Mouse (Mus musculus) liver, embryonic 12.5 days (tissue): Measurements from ENCODE around the gene Ctsa. TPM values are rescaled to one million over a fixed set of nuclear protein-coding genes. Genes with fewer than 3 reads are reported as not detected.
"Not testable (repeated sequence)": the region's sequence is repeated elsewhere in the genome, so short reads cannot be mapped to it uniquely, and the experiment has no call there.

Source experiments
- ATAC-seq: fragments of 200-750 bp; cut with Nextera tagmentation; 2 replicates; pipeline ENCODE4 v1.8.0; 2017; ENCODE audit warnings: moderate number of reproducible peaks, mild to moderate bottlenecking, moderate library complexity
- H3K27ac ChIP-seq: fragments of 300-500 bp; sonication (generic); 2 replicates; pipeline ENCODE4 v1.5.1; 2016; ENCODE audit warnings: mild to moderate bottlenecking
- H3K27me3 ChIP-seq: fragments of 300-500 bp; sonication (generic); replicated peaks from 2 replicates; pipeline ENCODE4 v1.6.1; 2016; ENCODE audit warnings: mild to moderate bottlenecking, moderate library complexity
- H3K36me3 ChIP-seq: fragments of 300-500 bp; sonication (generic); 2 replicates; pipeline ENCODE4 v1.6.1; 2016; ENCODE audit warnings: mild to moderate bottlenecking, moderate library complexity
- H3K4me1 ChIP-seq: fragments of 300-500 bp; sonication (generic); 2 replicates; pipeline ENCODE4 v1.6.1; 2016
- H3K4me2 ChIP-seq: fragments of 300-500 bp; sonication (generic); 2 replicates; pipeline ENCODE4 v1.6.1; 2016; ENCODE audit warnings: mild to moderate bottlenecking, moderate library complexity
- H3K4me3 ChIP-seq: fragments of 300-500 bp; sonication (generic); 2 replicates; pipeline ENCODE4 v1.5.1; 2016; ENCODE audit warnings: mild to moderate bottlenecking, moderate library complexity
- H3K9ac ChIP-seq: fragments of 300-500 bp; sonication (generic); 2 replicates; pipeline ENCODE4 v1.6.1; 2016; ENCODE audit warnings: mild to moderate bottlenecking, moderate library complexity
- H3K9me3 ChIP-seq: fragments of 300-500 bp; sonication (generic); replicated peaks from 2 replicates; pipeline ENCODE4 v1.6.1; 2016; ENCODE audit warnings: mild to moderate bottlenecking, moderate library complexity
- WGBS: fragments of 180-500 bp; shearing (Covaris S2); methylation state at CpG from one replicate; pipeline ENCODE4 v1.1.7; 2016; ENCODE audit not compliant: insufficient replicate concordance; 5-methylcytosine and 5-hydroxymethylcytosine counted together
- polyA plus RNA-seq: library from polyadenylated mRNA; unstranded; fragments of >200 nt; fragmentation: Nextera tagmentation; extraction: Ambion mirVana; gene quantifications from 2 replicates; pipeline ENCODE4 v1.2.1, GENCODE M21; 2016

Gene Ctsa
- polyA plus RNA-seq, 1 experiment from 2014 or later, result 66.7 TPM

DNA sequence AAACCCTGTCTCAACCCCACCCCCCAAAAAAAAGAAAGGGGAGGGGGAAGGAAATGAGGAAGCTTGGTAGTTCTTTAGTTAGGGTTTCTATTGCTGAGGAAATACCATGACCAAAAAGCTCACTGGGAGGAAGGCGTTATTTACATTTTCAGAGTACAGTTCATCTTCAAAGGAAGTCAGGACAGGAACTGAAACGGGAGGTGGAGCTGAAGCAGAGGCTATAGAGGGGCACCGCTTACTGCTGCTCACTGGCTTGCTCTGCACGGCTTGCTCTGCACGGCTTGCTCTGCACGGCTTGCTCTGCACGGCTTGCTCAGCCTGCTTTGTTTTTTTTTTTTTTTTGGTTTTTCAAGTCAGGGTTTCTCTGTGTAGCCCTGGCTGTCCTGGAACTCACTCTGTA, 35.8 kb downstream of the Ctsa start:
- Histone ChIP-seq H3K9me3 (peaks cover 4% of the 10 kb centered on the region; the same call in 1 of the 2 replicates), H3K9ac (no peak overlapping the region), H3K4me1 (peaks cover 21% of the 10 kb centered on the region), H3K4me3 (no peak overlapping the region), H3K4me2 (no peak overlapping the region), H3K27me3 (no peaks in the 10 kb centered on the region), H3K36me3 (no peaks in the 10 kb centered on the region), H3K27ac (no peak overlapping the region)
- WGBS, result 33% methylated on average over 7 of the region's 7 CpGs
- no peak for ATAC-seq

DNA sequence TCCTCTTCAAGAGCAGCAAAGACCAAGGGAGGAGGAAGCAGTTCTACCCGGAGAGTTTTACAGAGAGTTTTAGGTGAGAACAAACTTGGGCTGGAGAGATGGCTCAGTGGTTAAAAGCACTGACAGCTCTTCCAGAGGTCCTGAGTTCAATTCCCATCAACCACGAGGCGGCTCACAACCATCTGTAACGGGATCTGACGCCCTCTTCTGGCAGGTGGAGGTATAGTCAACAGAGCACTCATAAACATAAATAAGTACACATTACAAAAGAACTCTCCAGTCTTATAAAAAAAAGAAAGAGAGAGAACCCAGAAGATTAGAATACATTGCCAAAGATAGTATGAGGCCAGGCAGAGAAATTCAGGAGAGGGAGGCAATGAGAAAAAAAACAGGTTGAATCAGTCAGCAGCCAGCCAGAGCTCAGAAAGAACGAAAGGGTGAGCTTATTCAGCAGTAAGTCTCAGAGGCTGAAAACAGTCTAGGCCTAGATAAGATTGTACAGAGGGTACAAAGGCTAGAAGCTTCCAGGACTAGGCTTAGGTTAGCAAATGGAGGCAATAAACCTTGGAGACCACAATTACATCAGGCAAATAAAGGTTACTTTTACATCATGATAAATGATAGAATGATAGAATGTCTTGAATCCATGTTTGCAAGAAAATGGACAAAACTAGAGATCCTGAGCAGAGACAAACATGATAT, 39.1 kb downstream of the Ctsa start:
- Histone ChIP-seq H3K9me3 (peaks cover 4% of the 10 kb centered on the region; the same call in 1 of the 2 replicates), H3K27ac (no peak overlapping the region), H3K9ac (no peak overlapping the region), H3K4me2 (no peak overlapping the region), H3K4me3 (no peak overlapping the region), H3K4me1 (peaks cover 20% of the 10 kb centered on the region), H3K27me3 (no peaks in the 10 kb centered on the region), H3K36me3 (no peaks in the 10 kb centered on the region)
- 47% methylated on average over 6 of the region's 6 CpGs for WGBS
- no peak for ATAC-seq

DNA sequence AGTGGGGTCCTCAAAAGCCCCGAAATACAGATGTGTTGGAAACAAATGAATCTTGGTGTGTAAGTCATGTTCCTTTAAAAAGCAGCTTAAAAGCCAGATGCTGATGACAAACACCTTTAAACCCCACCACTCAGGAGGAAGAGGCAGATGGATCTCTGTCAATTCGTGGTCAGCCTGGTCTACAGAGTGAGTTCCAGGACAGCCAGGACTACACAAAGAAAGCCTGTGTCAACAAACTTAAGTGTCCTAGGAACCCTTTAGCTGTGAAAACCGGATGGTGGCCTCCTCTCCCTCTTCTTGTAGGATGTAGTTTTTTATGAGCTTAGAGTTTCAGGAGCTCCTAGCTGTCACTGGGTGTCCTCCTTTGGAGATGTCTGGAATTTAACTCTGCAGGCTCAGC, 40.9 kb downstream of the Ctsa start:
- Histone ChIP-seq H3K36me3 (peaks cover 4% of the 10 kb centered on the region; the same call in 1 of the 2 replicates), H3K4me2 (no peak overlapping the region), H3K4me3 (no peak overlapping the region), H3K4me1 (peaks cover 20% of the 10 kb centered on the region), H3K9me3 (no peaks in the 10 kb centered on the region), H3K9ac (no peak overlapping the region), H3K27ac (no peak overlapping the region), H3K27me3 (no peaks in the 10 kb centered on the region)
- ATAC-seq, result no peak
- WGBS, result 35% methylated on average over 3 of the region's 3 CpGs

DNA sequence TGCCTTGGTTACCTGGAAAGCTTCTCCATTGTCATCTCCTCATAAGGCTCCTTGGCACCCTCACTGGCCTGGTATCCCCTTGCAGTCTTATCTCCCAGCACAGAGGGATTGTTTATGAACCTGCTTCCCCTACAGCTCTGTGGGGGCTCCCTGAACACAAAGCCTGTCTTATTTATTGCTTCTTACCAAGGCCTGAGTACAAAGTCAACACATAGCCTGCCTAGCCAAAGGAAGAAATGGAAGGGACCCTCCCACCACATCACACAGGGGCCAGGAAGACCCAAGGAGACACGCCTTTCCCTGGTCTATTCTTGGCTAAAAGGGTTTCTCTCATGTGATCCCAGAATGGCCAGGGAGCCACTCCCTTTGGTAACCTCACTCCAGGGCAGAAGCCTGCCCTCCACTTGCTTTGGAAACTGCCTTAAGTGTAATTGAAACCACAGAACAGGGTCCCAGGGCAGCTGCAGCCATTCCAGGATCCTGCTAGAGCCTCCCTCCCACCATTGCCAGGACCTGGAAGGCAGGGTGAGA, 41.6 kb downstream of the Ctsa start:
- 33% methylated on average over 1 of the region's 1 CpGs for WGBS
- Histone ChIP-seq H3K36me3 (peaks cover 4% of the 10 kb centered on the region; the same call in 1 of the 2 replicates), H3K4me2 (no peak overlapping the region), H3K9me3 (no peaks in the 10 kb centered on the region), H3K27ac (no peak overlapping the region), H3K4me1 (peaks cover 20% of the 10 kb centered on the region), H3K4me3 (no peak overlapping the region), H3K9ac (peak overlapping the region; percentile 42; the same call in 1 of the 2 replicates), H3K27me3 (no peaks in the 10 kb centered on the region)
- ATAC-seq, result no peak

DNA sequence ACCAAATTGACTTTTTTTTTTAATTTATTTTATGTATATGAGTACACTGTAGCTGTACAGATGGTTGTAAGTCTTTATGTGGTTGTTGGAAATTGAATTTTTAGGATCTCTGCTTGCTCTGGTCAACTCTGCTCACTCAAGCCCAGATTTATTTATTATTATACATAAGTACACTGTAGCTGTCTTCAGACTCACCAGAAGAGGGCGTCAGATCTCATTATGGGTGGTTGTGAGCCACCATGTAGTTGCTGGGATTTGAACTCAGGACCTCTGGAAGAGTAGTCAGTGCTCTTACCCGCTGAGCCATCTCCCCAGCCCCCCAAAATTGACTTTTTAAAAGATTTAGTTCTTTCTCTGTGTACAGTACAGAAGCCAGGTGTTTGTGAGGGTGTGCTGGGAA, 43.0 kb downstream of the Ctsa start:
- H3K4me1 ChIP-seq, result peaks cover 25% of the 10 kb centered on the region
- WGBS, result 39% methylated on average over 2 of the region's 2 CpGs
- not testable (repeated sequence) for H3K27me3 ChIP-seq, ATAC-seq, H3K9ac ChIP-seq, H3K4me3 ChIP-seq, H3K36me3 ChIP-seq, H3K4me2 ChIP-seq, H3K27ac ChIP-seq, H3K9me3 ChIP-seq

DNA sequence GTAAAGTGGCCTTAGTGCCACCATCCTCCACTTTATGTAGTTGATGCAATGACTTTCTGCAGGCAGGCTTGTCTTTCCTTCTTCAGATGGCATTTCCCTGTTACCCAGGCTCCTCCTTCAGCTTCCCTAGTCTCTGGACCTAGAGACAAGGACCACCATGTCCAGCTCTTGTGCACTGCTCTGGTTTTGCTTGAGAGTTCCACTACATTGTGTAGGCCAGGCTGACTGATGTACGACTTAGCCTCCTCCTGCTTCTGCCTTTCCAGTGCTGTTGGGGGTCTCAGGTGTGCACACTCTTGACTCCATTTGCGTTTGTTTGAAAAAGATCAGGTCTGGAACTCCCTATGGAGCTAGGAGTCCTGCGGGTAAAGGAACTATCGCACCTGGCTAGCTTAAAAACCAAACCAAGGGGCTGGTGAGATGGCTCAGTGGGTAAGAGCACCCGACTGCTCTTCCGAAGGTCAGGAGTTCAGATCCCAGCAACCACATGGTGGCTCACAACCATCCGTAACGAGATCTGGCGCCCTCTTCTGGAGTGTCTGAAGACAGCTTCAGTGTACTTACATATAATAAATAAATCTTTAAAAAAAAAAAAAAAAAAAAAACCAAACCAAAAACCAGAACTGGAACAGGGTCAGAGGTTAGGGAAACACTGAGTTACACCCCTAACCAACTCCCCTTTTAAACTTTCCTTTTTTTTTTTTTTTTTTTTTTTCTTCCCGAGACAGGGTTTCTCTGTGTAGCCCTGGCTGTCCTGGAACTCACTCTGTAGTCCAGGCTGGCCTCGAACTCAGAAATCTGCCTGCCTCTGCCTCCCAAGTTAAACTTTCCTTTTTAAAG, 44.9 kb downstream of the Ctsa start:
- WGBS, result 70% methylated on average over 11 of the region's 11 CpGs
- not testable (repeated sequence) for H3K36me3 ChIP-seq, H3K9me3 ChIP-seq, ATAC-seq, H3K27me3 ChIP-seq, H3K9ac ChIP-seq
- peaks cover 31% of the 10 kb centered on the region for H3K4me1 ChIP-seq
- H3K4me2 ChIP-seq, result peak overlapping the region; percentile 87
- peak overlapping the region; percentile 98 for H3K27ac ChIP-seq
- H3K4me3 ChIP-seq, result peak overlapping the region; percentile 94; the same call in 1 of the 2 replicates

DNA sequence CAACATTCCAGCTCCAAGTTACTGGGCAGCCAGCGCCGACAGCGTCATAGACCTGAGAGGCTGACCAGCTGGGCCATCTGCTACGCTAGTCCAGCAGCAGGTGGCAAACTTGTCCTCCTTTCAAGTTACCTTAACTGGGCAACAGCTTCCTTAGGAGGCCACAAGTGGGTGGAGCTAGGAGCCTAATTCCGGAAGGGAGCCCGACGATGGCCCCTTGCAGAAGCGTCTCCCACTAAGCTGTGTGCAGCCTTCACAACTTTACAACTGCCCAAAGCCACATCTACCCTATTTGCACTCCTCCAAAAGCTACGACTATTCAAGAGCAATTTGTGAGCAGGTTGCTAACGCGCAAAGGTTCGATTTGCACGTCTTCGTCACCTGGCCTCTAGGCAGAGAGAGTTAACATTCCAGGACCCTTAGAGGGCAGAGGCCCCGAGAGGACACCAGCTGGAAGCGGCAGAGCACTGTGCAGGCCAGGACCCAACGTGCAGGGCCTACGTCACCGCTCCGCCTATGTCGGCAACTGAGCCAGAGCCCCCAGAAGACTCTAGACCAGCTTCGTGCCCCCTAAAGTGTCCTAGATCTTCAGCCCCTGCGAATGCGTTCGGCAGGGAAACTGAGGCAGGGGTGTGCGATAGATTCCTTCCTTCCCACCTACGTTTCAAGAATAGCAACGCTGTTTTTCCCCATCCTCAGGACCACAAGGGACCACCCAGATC, 46.0 kb downstream of the Ctsa start:
- peak; percentile 64 for ATAC-seq
- peak overlapping the region; percentile 98 for H3K27ac ChIP-seq
- no peaks in the 10 kb centered on the region for H3K27me3 ChIP-seq
- peak overlapping the region; percentile 94 for H3K4me3 ChIP-seq
- peak overlapping the region; percentile 87 for H3K4me2 ChIP-seq
- H3K4me1 ChIP-seq, result peaks cover 36% of the 10 kb centered on the region
- 1% methylated on average over 28 of the region's 28 CpGs for WGBS
- no peaks in the 10 kb centered on the region for H3K9me3 ChIP-seq
- H3K36me3 ChIP-seq, result peaks cover 15% of the 10 kb centered on the region
- peak overlapping the region; percentile 99 for H3K9ac ChIP-seq

DNA sequence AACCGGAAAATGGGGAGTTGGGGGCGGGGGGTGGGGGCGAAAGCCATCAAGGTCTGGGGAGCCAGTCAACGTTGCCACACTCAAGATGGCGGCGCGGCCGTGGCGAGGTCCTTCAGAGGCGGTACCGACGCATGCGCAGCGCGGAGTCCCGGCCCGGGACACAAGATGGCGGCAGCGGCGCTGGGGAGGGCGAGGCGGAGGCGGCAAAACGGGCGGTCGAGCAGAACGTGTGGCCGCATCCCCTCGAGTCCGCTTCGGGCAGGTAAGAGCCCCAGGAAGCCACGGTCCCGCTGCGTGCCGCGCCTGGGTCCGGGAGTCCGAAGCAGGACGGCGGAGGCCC, 46.5 kb downstream of the Ctsa start, which contains the start of gene Pcif1:
TSS of gene Pcif1 (plus strand) at position 77 of the 340 bp plus-strand sequence.
- peak; percentile 79 for ATAC-seq
- Histone ChIP-seq H3K4me2 (peak within 1 kb of the TSS; percentile 87), H3K36me3 (peaks cover 21% of the 10 kb centered on the region), H3K4me3 (peak within 1 kb of the TSS; percentile 94), H3K9ac (peak within 1 kb of the TSS; percentile 99), H3K27ac (peak within 1 kb of the TSS; percentile 98), H3K9me3 (no peaks in the 10 kb centered on the region), H3K27me3 (no peaks in the 10 kb centered on the region), H3K4me1 (peaks cover 31% of the 10 kb centered on the region)
- under 1% methylated on average over 40 of the region's 40 CpGs for WGBS

DNA sequence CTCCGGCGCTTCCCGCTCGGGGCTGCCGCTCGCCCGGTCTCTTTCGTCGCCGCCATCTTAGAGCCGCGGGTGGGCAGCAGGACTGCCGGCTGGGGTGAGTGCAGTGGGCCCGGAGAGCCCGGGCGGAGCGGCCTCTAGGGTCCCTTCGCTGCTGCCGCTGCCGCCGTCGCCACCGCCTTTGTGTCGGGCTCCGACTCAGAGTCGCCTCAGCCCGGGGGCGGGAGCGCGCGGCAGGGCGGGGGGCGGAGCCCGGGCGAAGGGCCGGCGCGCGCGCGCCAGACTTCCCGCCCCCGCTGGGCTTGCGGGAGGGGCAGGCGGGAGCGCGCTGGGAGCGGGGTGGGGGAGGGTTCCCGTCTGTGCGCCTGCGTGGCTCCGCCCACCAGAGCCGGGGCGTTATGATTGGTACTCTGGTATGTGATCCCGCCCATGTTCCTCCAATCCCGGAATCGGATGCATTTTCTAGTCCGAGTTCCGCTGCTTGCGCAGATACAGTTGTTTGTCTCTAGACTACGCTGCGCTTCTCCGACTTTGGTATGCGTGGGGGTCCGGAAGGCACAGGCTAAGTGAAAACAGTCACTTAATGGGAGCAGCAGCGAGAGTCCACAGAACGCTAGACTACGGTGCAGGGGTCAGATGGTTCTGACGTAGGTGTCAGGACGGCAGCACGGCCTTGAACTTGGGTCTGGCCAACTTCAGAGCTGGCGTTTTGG, 47.0 kb downstream of the Ctsa start:
- peak overlapping the region; percentile 87 for H3K4me2 ChIP-seq
- peaks cover 25% of the 10 kb centered on the region for H3K4me1 ChIP-seq
- H3K4me3 ChIP-seq, result peak overlapping the region; percentile 94
- WGBS, result 2% methylated on average over 57 of the region's 72 CpGs
- no peaks in the 10 kb centered on the region for H3K9me3 ChIP-seq
- H3K27ac ChIP-seq, result peak overlapping the region; percentile 98
- peak; percentile 86 for ATAC-seq
- no peaks in the 10 kb centered on the region for H3K27me3 ChIP-seq
- H3K36me3 ChIP-seq, result peaks cover 26% of the 10 kb centered on the region
- H3K9ac ChIP-seq, result peak overlapping the region; percentile 99

DNA sequence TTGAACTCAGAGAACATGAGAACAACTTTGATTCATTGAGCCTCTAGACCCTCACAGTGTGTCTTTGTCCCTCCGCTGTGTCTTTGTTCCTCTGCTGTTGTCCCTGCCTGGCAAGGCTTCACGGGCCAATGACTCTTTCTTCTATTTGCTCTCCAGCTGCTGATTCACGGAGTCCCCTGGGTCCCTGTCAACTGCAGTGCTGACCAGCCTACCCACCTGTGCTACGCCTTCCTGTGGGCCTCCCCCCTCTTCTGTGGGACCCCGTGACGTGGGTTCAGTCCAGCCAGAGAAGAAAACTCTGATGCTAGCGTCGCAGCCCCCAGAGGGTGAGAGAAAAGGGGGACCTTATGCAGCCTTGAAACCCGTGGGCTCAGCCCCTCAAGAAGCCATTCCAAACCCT, 49.9 kb downstream of the Ctsa start:
- Histone ChIP-seq H3K9me3 (no peaks in the 10 kb centered on the region), H3K36me3 (peaks cover 51% of the 10 kb centered on the region), H3K4me1 (peaks cover 23% of the 10 kb centered on the region), H3K9ac (no peak overlapping the region), H3K4me2 (no peak overlapping the region), H3K27me3 (no peaks in the 10 kb centered on the region), H3K27ac (no peak overlapping the region), H3K4me3 (no peak overlapping the region)
- WGBS, result 79% methylated on average over 9 of the region's 9 CpGs
- no peak for ATAC-seq

DNA sequence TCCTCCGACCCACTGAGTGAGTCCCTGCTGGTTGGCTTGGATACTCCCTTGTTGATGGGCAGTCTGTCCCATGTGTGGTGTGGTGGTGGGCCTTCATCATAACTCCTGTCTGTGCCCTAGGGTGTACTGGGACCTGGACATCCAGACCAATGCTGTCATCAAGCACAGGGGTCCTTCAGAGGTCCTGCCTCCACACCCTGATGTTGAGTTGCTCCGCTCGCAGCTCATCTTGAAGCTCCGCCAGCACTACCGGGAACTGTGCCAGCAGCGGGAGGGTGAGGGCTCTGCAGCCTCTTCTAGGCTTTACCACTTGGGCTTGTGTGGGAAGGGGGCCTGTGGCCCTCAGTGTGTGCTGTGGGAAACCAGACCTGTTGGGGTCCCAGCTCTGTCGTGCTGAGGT, 53.1 kb downstream of the Ctsa start:
- no peaks in the 10 kb centered on the region for H3K27me3 ChIP-seq
- no peak overlapping the region for H3K4me2 ChIP-seq
- H3K9ac ChIP-seq, result no peak overlapping the region
- ATAC-seq, result no peak
- H3K27ac ChIP-seq, result no peak overlapping the region
- H3K36me3 ChIP-seq, result peaks cover 83% of the 10 kb centered on the region
- H3K4me1 ChIP-seq, result peaks cover 10% of the 10 kb centered on the region
- no peak overlapping the region for H3K4me3 ChIP-seq
- no peaks in the 10 kb centered on the region for H3K9me3 ChIP-seq
- 81% methylated on average over 7 of the region's 7 CpGs for WGBS
